Mouse (Mus musculus): ENCODE measurements at regions not wholly inside any gene's neighbourhood (a gene's known extent, or its start where the extent isn't known, plus 50 kb on each side); places are given as distances from the start of the nearest gene placed in this dataset.
"Not testable (repeated sequence)": the region's sequence is repeated elsewhere in the genome, so short reads cannot be mapped to it uniquely, and the experiment has no call there.

DNA sequence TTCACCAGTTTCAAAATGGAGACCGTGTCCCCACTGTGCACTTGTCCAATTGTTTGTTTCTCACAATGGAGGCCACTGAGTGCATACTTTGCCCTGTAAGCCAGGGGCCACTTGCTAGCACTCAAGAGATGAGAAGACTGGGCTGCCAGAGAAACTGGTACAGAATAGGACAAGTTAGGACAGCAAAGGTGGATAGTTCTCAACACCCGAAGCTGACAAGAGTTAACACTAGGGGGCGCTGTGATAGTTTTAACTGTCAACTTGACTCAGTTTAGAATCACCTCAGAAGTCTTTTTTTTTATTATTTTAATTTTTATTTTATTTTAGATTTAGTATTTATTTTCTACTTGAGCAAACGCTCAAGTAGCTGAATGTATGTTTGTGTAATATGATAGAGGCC lies 188.2 kb upstream of the Asap2 start:
- not testable (repeated sequence) for H3K36me3 ChIP-seq; DNase-seq (ENCODE audit: low spot score); H3K4me3 ChIP-seq; H3K27me3 ChIP-seq (ENCODE audit: low read depth, poor library complexity, severe bottlenecking); H3K4me1 ChIP-seq; H3K27ac ChIP-seq (replicated peaks)
- WGBS = 70% methylated on average over 4 of the region's 4 CpGs
- H3K9me3 ChIP-seq (replicated peaks) = peaks cover 52% of the 10 kb centered on the region

GRCm38 (mm10) chr12:20805466-20805865 lies 184.8 kb upstream of the Asap2 start:
- not testable (repeated sequence) for H3K4me1 ChIP-seq; H3K4me3 ChIP-seq; H3K36me3 ChIP-seq; H3K27me3 ChIP-seq (ENCODE audit: low read depth, poor library complexity, severe bottlenecking); H3K27ac ChIP-seq (replicated peaks); DNase-seq (ENCODE audit: low spot score)
- peaks cover 58% of the 10 kb centered on the region for H3K9me3 ChIP-seq (replicated peaks)
- WGBS = 96% methylated on average over 5 of the region's 5 CpGs

GRCm38 (mm10) chr12:20806681-20807080 lies 183.6 kb upstream of the Asap2 start:
- H3K36me3 ChIP-seq = no peaks in the 10 kb centered on the region
- no peak overlapping the region for H3K27ac ChIP-seq (replicated peaks)
- H3K4me1 ChIP-seq = no peaks in the 10 kb centered on the region
- H3K4me3 ChIP-seq = no peak overlapping the region
- DNase-seq (ENCODE audit: low spot score) = no peak
- no peaks in the 10 kb centered on the region for H3K27me3 ChIP-seq (ENCODE audit: low read depth, poor library complexity, severe bottlenecking)
- peaks cover 59% of the 10 kb centered on the region for H3K9me3 ChIP-seq (replicated peaks)
- WGBS = 95% methylated on average over 2 of the region's 2 CpGs

DNA sequence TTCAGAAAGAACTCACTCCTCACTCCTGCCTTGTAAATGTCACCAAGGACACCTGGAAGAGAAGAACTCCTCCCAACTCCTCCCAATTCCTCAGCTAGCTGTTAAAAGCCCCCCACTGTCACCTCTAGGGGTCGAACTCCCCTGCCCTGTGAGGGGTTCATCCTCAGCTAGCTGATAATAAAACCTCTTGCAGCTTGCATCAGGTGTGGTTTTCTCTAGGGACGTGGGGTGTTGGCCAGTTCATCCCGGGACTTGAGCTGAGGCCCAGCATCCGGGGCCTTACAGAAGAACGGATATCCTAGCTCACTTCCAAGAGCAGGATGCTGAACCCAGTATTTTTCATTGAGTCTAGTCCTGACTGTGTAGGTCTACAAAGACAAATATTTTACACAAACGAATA lies 176.4 kb upstream of the Asap2 start:
- 87% methylated on average over 6 of the region's 6 CpGs for WGBS
- H3K27ac ChIP-seq (replicated peaks); DNase-seq (ENCODE audit: low spot score); H3K36me3 ChIP-seq; H3K4me1 ChIP-seq; H3K27me3 ChIP-seq (ENCODE audit: low read depth, poor library complexity, severe bottlenecking); H3K4me3 ChIP-seq: not testable (repeated sequence)
- peaks cover 78% of the 10 kb centered on the region for H3K9me3 ChIP-seq (replicated peaks)

- Histone ChIP-seq H3K4me3 (peak overlapping the region; percentile 41), H3K9me3 (replicated peaks) (peaks cover 75% of the 10 kb centered on the region)
- DNase-seq (ENCODE audit: low spot score); H3K27ac ChIP-seq (replicated peaks); H3K4me1 ChIP-seq; H3K27me3 ChIP-seq (ENCODE audit: low read depth, poor library complexity, severe bottlenecking); H3K36me3 ChIP-seq: not testable (repeated sequence)
- WGBS = 28% methylated on average over 40 of the region's 40 CpGs
Measured at GRCm38 (mm10) chr12:20815121-20815520, 175.1 kb upstream of the Asap2 start.

GRCm38 (mm10) chr12:20815599-20815998 lies 174.7 kb upstream of the Asap2 start:
- Histone ChIP-seq H3K27ac (replicated peaks) (no peak overlapping the region), H3K36me3 (no peaks in the 10 kb centered on the region), H3K4me1 (no peaks in the 10 kb centered on the region), H3K4me3 (peak overlapping the region; percentile 41), H3K9me3 (replicated peaks) (peaks cover 73% of the 10 kb centered on the region), H3K27me3 (ENCODE audit: low read depth, poor library complexity, severe bottlenecking) (no peaks in the 10 kb centered on the region)
- peak; percentile 13 for DNase-seq (ENCODE audit: low spot score)
- WGBS = 10% methylated on average over 35 of the region's 38 CpGs

- H3K27me3 ChIP-seq (ENCODE audit: low read depth, poor library complexity, severe bottlenecking); H3K4me3 ChIP-seq; H3K27ac ChIP-seq (replicated peaks); H3K4me1 ChIP-seq; DNase-seq (ENCODE audit: low spot score); H3K36me3 ChIP-seq: not testable (repeated sequence)
- peaks cover 76% of the 10 kb centered on the region for H3K9me3 ChIP-seq (replicated peaks)
- 78% methylated on average over 4 of the region's 4 CpGs for WGBS
Measured at GRCm38 (mm10) chr12:20843661-20844320, 146.5 kb upstream of the Asap2 start.

GRCm38 (mm10) chr12:20844873-20845272 lies 145.4 kb upstream of the Asap2 start:
- DNase-seq (ENCODE audit: low spot score) = peak; percentile 14
- WGBS = 57% methylated on average over 7 of the region's 7 CpGs

DNA sequence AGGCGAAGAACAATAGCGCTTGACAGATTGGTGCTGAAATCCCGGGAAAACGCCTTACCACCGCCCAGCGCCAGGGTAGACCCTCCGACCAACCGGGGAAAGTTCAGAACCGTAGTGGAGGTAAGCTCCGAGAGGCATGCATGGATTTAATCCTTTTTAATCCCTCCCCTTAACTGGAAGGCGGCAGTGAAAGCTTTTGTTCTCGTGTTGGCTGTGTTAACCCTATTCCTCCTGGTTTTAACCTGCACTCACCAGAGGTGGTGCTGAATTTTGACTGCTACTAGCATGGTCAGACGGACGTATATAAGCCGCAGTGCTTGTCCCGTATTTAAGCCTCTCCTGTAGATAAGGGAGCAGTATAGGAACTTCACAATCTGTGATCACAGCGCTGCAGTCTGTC lies 145.0 kb upstream of the Asap2 start:
- no peak for DNase-seq (ENCODE audit: low spot score)
- 53% methylated on average over 17 of the region's 17 CpGs for whole genome bisulfite sequencing
- H3K4me3 ChIP-seq = peak overlapping the region; percentile 4; the same call in 1 of the 2 replicates
- H3K9me3 ChIP-seq (replicated peaks) = peaks cover 85% of the 10 kb centered on the region
- H3K27ac ChIP-seq (replicated peaks) = no peak overlapping the region
- H3K4me1 ChIP-seq = no peaks in the 10 kb centered on the region
- H3K36me3 ChIP-seq = no peaks in the 10 kb centered on the region
- no peaks in the 10 kb centered on the region for H3K27me3 ChIP-seq (ENCODE audit: low read depth, poor library complexity, severe bottlenecking)

More at GRCm38 (mm10) chr12:20844873-20845272, 145.4 kb upstream of the Asap2 start:
- not testable (repeated sequence) for H3K4me1 ChIP-seq; H3K36me3 ChIP-seq; H3K27me3 ChIP-seq (ENCODE audit: low read depth, poor library complexity, severe bottlenecking); H3K27ac ChIP-seq (replicated peaks); H3K4me3 ChIP-seq
- H3K9me3 ChIP-seq (replicated peaks) = peaks cover 82% of the 10 kb centered on the region

DNA sequence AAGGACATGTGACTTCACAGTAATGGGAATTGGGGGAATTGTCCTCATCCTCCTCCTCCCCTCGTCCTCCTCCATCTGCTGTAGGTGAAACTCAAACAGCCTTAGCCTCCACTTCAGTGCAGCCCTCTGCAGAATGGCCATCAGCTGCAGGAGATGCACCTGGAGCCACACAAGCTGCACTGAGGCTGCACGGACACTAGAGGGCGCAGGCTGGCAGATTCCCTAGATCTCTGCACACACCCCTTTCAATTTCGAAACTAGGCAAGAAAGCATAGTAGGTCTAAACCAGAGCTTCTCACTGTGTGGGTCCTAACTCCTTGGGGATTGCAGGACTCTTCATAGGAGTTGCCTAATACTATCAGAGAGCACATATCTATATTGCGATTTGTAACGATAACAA lies 106.2 kb upstream of the Asap2 start:
- not testable (repeated sequence) for H3K4me3 ChIP-seq; H3K27me3 ChIP-seq (ENCODE audit: low read depth, poor library complexity, severe bottlenecking); DNase-seq (ENCODE audit: low spot score); H3K36me3 ChIP-seq; H3K4me1 ChIP-seq; H3K27ac ChIP-seq (replicated peaks)
- 73% methylated on average over 6 of the region's 6 CpGs for WGBS
- peaks cover 93% of the 10 kb centered on the region for H3K9me3 ChIP-seq (replicated peaks)

GRCm38 (mm10) chr12:20920653-20921397 lies 69.4 kb upstream of the Asap2 start:
- peaks cover 42% of the 10 kb centered on the region for H3K9me3 ChIP-seq (replicated peaks)
- peaks cover 38% of the 10 kb centered on the region for H3K36me3 ChIP-seq
- H3K4me3 ChIP-seq = peak overlapping the region; percentile 82
- peak; percentile 83 for DNase-seq (ENCODE audit: low spot score)
- not testable (repeated sequence) for H3K4me1 ChIP-seq; H3K27me3 ChIP-seq (ENCODE audit: low read depth, poor library complexity, severe bottlenecking)
- WGBS = 1% methylated on average over 87 of the region's 87 CpGs
- peak overlapping the region; percentile 96 for H3K27ac ChIP-seq (replicated peaks)

- peak overlapping the region; percentile 82 for H3K4me3 ChIP-seq
- 14% methylated on average over 15 of the region's 15 CpGs for WGBS
- H3K4me1 ChIP-seq; H3K27me3 ChIP-seq (ENCODE audit: low read depth, poor library complexity, severe bottlenecking): not testable (repeated sequence)
- H3K36me3 ChIP-seq = peaks cover 31% of the 10 kb centered on the region
- DNase-seq (ENCODE audit: low spot score) = peak; percentile 29
- H3K27ac ChIP-seq (replicated peaks) = peak overlapping the region; percentile 96
- H3K9me3 ChIP-seq (replicated peaks) = peaks cover 35% of the 10 kb centered on the region
Measured at GRCm38 (mm10) chr12:20921398-20922023, 68.7 kb upstream of the Asap2 start.

DNA sequence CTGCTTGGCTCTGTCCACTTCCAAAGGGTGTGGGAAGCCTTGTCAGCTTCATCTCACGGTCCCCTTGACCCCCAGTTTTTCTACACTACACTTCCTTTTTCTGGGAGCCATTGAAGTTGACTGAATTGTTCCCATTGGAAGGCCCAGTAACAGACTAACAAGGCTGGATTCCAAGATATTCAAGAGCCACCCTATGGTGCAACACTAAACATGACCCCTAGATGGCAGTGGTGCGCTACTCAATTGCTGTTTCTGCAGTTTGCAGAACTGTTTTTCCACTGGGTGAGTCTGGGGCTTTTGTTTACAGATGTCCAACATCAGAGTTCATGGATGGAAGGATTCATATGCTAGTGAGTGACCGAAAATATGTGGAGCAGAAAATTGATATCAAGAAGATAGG lies 61.3 kb upstream of the Asap2 start:
- H3K4me3 ChIP-seq; H3K36me3 ChIP-seq; H3K27ac ChIP-seq (replicated peaks); H3K9me3 ChIP-seq (replicated peaks); H3K27me3 ChIP-seq (ENCODE audit: low read depth, poor library complexity, severe bottlenecking); H3K4me1 ChIP-seq: not testable (repeated sequence)
- WGBS = 37% methylated on average over 3 of the region's 3 CpGs
- peak; percentile 48 for DNase-seq (ENCODE audit: low spot score)

All from midbrain, embryonic 10.5 days (tissue).